Mouse (Mus musculus): Measurements from ENCODE around the gene Crybg2.

GRCm38 (mm10) chr4:134058166-134058715, 2.4 kb upstream of the Crybg2 start:
- no peak for TF ChIP-seq POLR2A (IDR thresholded peaks at IDR 0.05; ENCODE audit: borderline replicate concordance, extremely low read depth, insufficient read depth, insufficient read length, poor library complexity, severe bottlenecking)
- TF ChIP-seq CTCF (IDR thresholded peaks at IDR 0.05; ENCODE audit: borderline replicate concordance, extremely low read depth, insufficient read depth, insufficient read length), result no peak
